Mouse (Mus musculus) liver, embryonic 14.5 days (tissue): ENCODE measurements around the gene Gc. TPM values are rescaled to one million over a fixed set of nuclear protein-coding genes. Genes with fewer than 3 reads are reported as not detected.

Source experiments
- ATAC-seq: fragments of 200-750 bp; cut with Nextera tagmentation; 2 replicates; pipeline ENCODE4 v1.8.0; 2017; ENCODE audit warnings: moderate number of reproducible peaks, mild to moderate bottlenecking, moderate library complexity; ENCODE audit not compliant: insufficient read depth
- DNase-seq, 3 experiments: peaks; one replicate each; pipeline ENCODE4 v3.0.0-alpha.2; 2012 to 2013; ENCODE audit warnings: low read depth in 3 of 3, low spot score in 3 of 3
- H3K27ac ChIP-seq: fragments of 300-500 bp; sonication (generic); 2 replicates; pipeline ENCODE4 v1.5.1; 2014; ENCODE audit warnings: moderate library complexity, mild to moderate bottlenecking, control low read depth, inconsistent platforms
- H3K27me3 ChIP-seq: fragments of 300-500 bp; sonication (generic); 2 replicates; pipeline ENCODE4 v1.6.1; 2014; ENCODE audit warnings: mild to moderate bottlenecking, low read length, moderate library complexity; ENCODE audit not compliant: control insufficient read depth, insufficient read depth
- H3K36me3 ChIP-seq: fragments of 300-500 bp; sonication (generic); replicated peaks from 2 replicates; pipeline ENCODE4 v1.6.1; 2014; ENCODE audit warnings: low read depth; ENCODE audit not compliant: control insufficient read depth, insufficient read depth
- H3K4me1 ChIP-seq, 2 experiments: fragments of 200-500 bp in 1 of 2; fragments of 300-500 bp in 1 of 2; sonication (generic) in 1 of 2; replicated peaks; 2 replicates each; pipeline ENCODE4 v1.6.1; 2012 to 2014; ENCODE audit warnings: antibody characterized with exemption in 1 of 2, inconsistent platforms in 1 of 2, low read length in 1 of 2; ENCODE audit not compliant: control insufficient read depth in 2 of 2, insufficient read depth in 2 of 2
- H3K4me2 ChIP-seq: fragments of 300-500 bp; sonication (generic); 2 replicates; pipeline ENCODE4 v1.6.1; 2014; ENCODE audit warnings: low read depth, mild to moderate bottlenecking, control low read depth, moderate library complexity
- H3K4me3 ChIP-seq, 2 experiments: fragments of 200-500 bp in 1 of 2; fragments of 300-500 bp in 1 of 2; sonication (generic) in 1 of 2; 2 replicates each; pipeline ENCODE4 v1.5.1; 2012 to 2014; ENCODE audit warnings: low read depth in 2 of 2, low read length in 2 of 2, mild to moderate bottlenecking in 2 of 2, control low read depth in 1 of 2, inconsistent platforms in 1 of 2, moderate library complexity in 1 of 2; ENCODE audit not compliant: insufficient read depth in 1 of 2
- H3K9ac ChIP-seq: fragments of 300-500 bp; sonication (generic); replicated peaks from 2 replicates; pipeline ENCODE4 v1.6.1; 2014; ENCODE audit warnings: mild to moderate bottlenecking, control low read depth, moderate library complexity
- H3K9me3 ChIP-seq: fragments of 300-500 bp; sonication (generic); 2 replicates; pipeline ENCODE4 v1.6.1; 2016; ENCODE audit warnings: low read length, mixed read lengths; ENCODE audit not compliant: control insufficient read depth
- CTCF ChIP-seq: IDR thresholded peaks from 2 replicates; pipeline ENCODE4 v1.5.1; 2016; ENCODE audit warnings: antibody characterized with exemption, low read depth, control low read depth
- EP300 ChIP-seq: IDR thresholded peaks from 2 replicates; pipeline ENCODE4 v1.6.1; 2016; ENCODE audit warnings: antibody characterized with exemption, low read depth
- WGBS: fragments of 180-500 bp; shearing (Covaris S2); extraction: QIAGEN DNeasy Blood & Tissue Kit; methylation state at CpG from one replicate; pipeline ENCODE4 v1.1.7; 2014; ENCODE audit not compliant: insufficient replicate concordance; 5-methylcytosine and 5-hydroxymethylcytosine counted together
- polyA plus RNA-seq, 2 experiments: library from polyadenylated mRNA; depleted of rRNA in 1 of 2; stranded (reverse) in 1 of 2; unstranded in 1 of 2; fragments of >200 nt; fragmentation: Nextera tagmentation in 1 of 2; extraction: Ambion mirVana in 1 of 2; gene quantifications; 2 replicates each; pipeline versions ENCODE4 v1.2.1 to v1.2.3; 2012 to 2014

The Gc gene
- polyA plus RNA-seq, 2 experiments = 236 to 245 TPM

DNA sequence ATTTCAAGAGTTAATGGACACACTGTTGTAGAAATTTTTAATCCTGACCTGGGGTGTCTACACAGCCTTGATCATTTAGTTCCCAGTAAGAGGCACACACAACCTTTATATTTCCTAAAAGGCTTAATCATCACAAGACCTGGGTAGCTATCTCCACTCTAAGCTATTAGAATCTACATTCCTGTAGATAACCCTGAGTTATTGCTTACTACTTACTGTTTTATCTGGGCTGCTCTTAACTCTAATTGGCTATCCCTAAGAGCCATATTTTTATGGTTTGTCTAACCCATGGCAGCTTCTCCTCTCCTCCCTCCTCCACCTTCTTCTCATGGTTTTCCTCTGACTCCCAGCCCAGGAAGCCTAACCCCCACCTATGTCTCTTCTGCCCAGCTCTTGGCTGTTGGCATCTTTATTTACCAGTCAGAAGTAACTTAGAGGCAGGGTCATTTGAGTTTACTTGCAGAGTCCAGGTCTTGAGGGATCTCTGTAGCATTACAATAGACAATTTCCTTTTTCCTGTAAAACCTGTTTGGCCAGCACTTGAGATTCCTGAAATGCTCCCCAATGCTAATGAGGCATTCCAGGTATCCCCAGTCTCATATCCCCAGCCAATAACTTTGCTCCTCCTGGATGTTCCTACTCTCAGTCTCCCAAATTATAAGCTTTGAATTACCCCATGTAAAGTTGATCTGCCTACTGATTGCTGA is 50.2 kb downstream of the Gc start:
- H3K9me3 ChIP-seq = no peaks in the 10 kb centered on the region
- no peak for TF ChIP-seq CTCF
- no peak for TF ChIP-seq EP300
- no peaks in the 10 kb centered on the region for H3K4me1 ChIP-seq
- no peak overlapping the region for H3K4me2 ChIP-seq
- H3K36me3 ChIP-seq = no peaks in the 10 kb centered on the region
- H3K27ac ChIP-seq = no peak overlapping the region
- no peak overlapping the region for H3K9ac ChIP-seq
- no peaks in the 10 kb centered on the region for H3K27me3 ChIP-seq
- DNase-seq = no peak
- no peak for ATAC-seq
- H3K4me3 ChIP-seq = no peak overlapping the region

DNA sequence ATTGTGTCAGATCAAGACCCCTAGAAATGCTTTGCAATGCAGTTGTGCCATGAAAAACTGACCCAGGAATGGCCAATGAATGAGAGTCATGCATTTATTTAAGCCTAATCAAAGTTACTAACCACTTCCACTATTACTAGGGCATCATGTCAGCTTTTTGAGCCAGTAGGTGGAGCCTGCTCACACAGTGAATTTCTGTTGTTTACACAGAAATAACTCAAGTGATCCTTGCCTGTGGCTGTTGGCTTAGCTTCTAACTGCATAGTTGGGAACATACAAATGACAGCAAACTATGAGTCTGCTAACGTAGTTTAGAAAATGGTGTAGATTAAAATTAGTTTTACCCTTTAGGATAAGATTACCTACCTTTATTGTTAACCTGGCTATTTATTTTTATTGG is 52.6 kb downstream of the Gc start:
- no peak overlapping the region for H3K27ac ChIP-seq
- TF ChIP-seq EP300 (no peak), CTCF (no peak)
- no peaks in the 10 kb centered on the region for H3K9me3 ChIP-seq
- H3K4me3 ChIP-seq = no peak overlapping the region
- H3K9ac ChIP-seq = no peak overlapping the region
- WGBS = 54% methylated on average over 1 of the region's 1 CpGs
- no peaks in the 10 kb centered on the region for H3K4me1 ChIP-seq
- H3K4me2 ChIP-seq = no peak overlapping the region
- H3K36me3 ChIP-seq = no peaks in the 10 kb centered on the region
- no peak for ATAC-seq
- H3K27me3 ChIP-seq = no peaks in the 10 kb centered on the region
- no peak for DNase-seq

DNA sequence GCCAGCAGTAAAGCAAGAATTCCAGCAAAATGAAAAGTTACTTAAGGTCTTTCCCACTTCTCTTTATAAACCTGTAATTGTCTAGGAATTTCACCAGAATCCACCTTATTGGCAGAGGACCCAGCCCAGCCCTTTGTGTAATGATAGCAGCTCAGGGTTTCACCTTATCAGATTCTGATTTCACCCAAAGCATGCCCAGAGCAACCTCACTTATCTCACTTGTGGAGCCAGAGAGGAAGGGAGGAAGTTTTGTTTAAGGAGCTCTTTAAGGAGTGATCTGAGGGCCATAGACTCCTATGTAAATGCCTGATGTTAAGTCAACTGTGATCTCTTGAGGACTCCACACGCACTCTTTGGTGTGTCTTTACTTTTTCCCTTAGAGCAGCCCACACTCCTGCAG is 67.3 kb downstream of the Gc start:
- Histone ChIP-seq H3K27me3 (no peaks in the 10 kb centered on the region), H3K9me3 (no peaks in the 10 kb centered on the region), H3K27ac (no peak overlapping the region), H3K36me3 (no peaks in the 10 kb centered on the region), H3K4me2 (no peak overlapping the region), H3K4me1 (no peaks in the 10 kb centered on the region), H3K9ac (no peak overlapping the region), H3K4me3 (no peak overlapping the region)
- ATAC-seq (no peak), DNase-seq (no peak)
- 52% methylated on average over 1 of the region's 1 CpGs for WGBS
- TF ChIP-seq EP300 = no peak
- no peak for TF ChIP-seq CTCF

DNA sequence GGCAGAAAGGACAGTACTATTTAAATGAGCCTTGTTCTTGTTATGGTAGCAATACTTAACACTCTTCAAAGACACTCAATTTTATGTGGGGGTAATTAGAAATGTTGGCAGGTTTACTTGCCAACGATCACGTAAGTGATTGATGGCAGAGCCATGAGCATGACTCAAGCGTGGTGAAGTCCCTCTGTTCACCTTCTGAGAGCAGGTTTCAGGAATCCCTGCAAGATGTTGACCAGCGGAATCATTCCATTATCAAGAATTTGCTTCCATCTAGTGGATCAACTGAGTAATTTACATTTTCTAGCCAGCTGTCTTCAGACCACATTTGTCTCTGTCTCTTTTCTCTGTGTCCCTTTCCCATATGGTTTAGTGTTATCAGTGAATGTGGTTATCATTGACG is 73.5 kb downstream of the Gc start:
- Histone ChIP-seq H3K4me1 (no peaks in the 10 kb centered on the region), H3K9ac (no peak overlapping the region), H3K4me2 (no peak overlapping the region), H3K27ac (no peak overlapping the region), H3K36me3 (no peaks in the 10 kb centered on the region), H3K27me3 (no peaks in the 10 kb centered on the region), H3K9me3 (no peaks in the 10 kb centered on the region), H3K4me3 (no peak overlapping the region)
- DNase-seq = no peak
- 32% methylated on average over 5 of the region's 5 CpGs for WGBS
- ATAC-seq = no peak
- TF ChIP-seq EP300 = no peak
- peak; percentile 7; the same call in 1 of the 2 replicates for TF ChIP-seq CTCF

DNA sequence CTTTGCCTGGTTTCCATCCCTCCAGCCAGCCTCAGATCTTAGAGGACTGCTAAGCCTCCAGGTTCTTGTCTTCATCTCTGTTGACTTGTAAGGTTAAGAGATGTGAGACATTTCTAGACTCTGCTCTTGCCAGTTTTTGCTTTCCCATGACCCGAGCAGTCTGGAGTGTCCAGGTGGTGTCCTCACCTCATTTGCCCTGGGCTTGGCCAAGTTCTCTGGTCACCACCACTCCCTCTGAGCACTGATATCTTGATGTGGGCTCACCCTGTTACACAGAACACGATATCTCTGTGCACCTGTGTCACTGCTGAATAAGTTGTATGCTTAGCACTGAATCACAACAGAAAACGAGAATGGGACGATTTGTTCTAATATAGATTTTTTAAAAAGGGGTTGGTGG is 76.4 kb downstream of the Gc start:
- no peak overlapping the region for H3K27ac ChIP-seq
- H3K27me3 ChIP-seq = no peaks in the 10 kb centered on the region
- DNase-seq (no peak), ATAC-seq (no peak)
- WGBS = 45% methylated on average over 4 of the region's 4 CpGs
- no peak overlapping the region for H3K4me2 ChIP-seq
- H3K4me3 ChIP-seq = no peak overlapping the region
- no peaks in the 10 kb centered on the region for H3K4me1 ChIP-seq
- no peaks in the 10 kb centered on the region for H3K36me3 ChIP-seq
- H3K9me3 ChIP-seq = no peaks in the 10 kb centered on the region
- TF ChIP-seq EP300 (no peak), CTCF (no peak)
- no peak overlapping the region for H3K9ac ChIP-seq
